Mouse (Mus musculus): ENCODE results near the gene Tns3. TPM values are rescaled to one million over a fixed set of nuclear protein-coding genes. Genes with fewer than 3 reads are reported as not detected.

Gene Tns3
- total and polyA plus RNA-seq, 3 experiments: not detected

- Histone ChIP-seq H3K4me1 (ENCODE audit: control insufficient read depth in 1 of 2, insufficient read depth in 2 of 2, low read length in 2 of 2) (no peaks in the 10 kb centered on the region), H3K9ac (ENCODE audit: control insufficient read depth, low read depth, low read length, poor library complexity, severe bottlenecking) (no peak overlapping the region), H3K79me2 (ENCODE audit: control insufficient read depth, insufficient read depth, low read length, poor library complexity) (no peaks in the 10 kb centered on the region), H3K27me3 (ENCODE audit: control insufficient read depth in 1 of 2, insufficient read depth in 2 of 2, low read length in 2 of 2) (no peaks in the 10 kb centered on the region), H3K27ac (ENCODE audit: control insufficient read depth, low read depth, low read length) (no peak overlapping the region), H3K36me3 (ENCODE audit: control insufficient read depth in 1 of 2, insufficient read depth in 2 of 2, low read length in 2 of 2) (no peaks in the 10 kb centered on the region), H3K9me3 (replicated peaks; ENCODE audit: insufficient read depth, low read length) (no peaks in the 10 kb centered on the region), H3K4me3 (ENCODE audit: control insufficient read depth in 1 of 2, insufficient read depth in 1 of 2, low read depth in 2 of 2, low read length in 2 of 2) (no peak overlapping the region)
- no peak for TF ChIP-seq ZKSCAN1 (IDR thresholded peaks at IDR 0.05; ENCODE audit: low read depth, low read length)
- TF ChIP-seq GABPA (IDR thresholded peaks at IDR 0.05; ENCODE audit: low read depth, low read length): no peak
- TF ChIP-seq TCF12 (IDR thresholded peaks at IDR 0.05; ENCODE audit: low read depth, low read length): no peak
- TF ChIP-seq USF2 (IDR thresholded peaks at IDR 0.05; ENCODE audit: borderline replicate concordance in 1 of 2, insufficient read depth in 1 of 2, low read depth in 1 of 2, low read length in 2 of 2): no peak
- no peak for TF ChIP-seq SIN3A (IDR thresholded peaks at IDR 0.05; ENCODE audit: low read length)
- DNase-seq (ENCODE audit: low read depth, low spot score): no peak
Measured at GRCm38 (mm10) chr11:8467403-8468160, 196.8 kb downstream of the Tns3 start.

- TF ChIP-seq MYC (IDR thresholded peaks at IDR 0.05; ENCODE audit: low read depth, low read length): no peak
- no peak for DNase-seq (ENCODE audit: low read depth, low spot score)
- H3K4me3 ChIP-seq (ENCODE audit: control insufficient read depth in 1 of 2, insufficient read depth in 1 of 2, low read depth in 2 of 2, low read length in 2 of 2): no peak overlapping the region
- H3K36me3 ChIP-seq (ENCODE audit: control insufficient read depth in 1 of 2, insufficient read depth in 2 of 2, low read length in 2 of 2): no peaks in the 10 kb centered on the region
- no peak overlapping the region for H3K9ac ChIP-seq (ENCODE audit: control insufficient read depth, low read depth, low read length, poor library complexity, severe bottlenecking)
- no peaks in the 10 kb centered on the region for H3K27me3 ChIP-seq (ENCODE audit: control insufficient read depth in 1 of 2, insufficient read depth in 2 of 2, low read length in 2 of 2)
- H3K4me1 ChIP-seq (ENCODE audit: control insufficient read depth in 1 of 2, insufficient read depth in 2 of 2, low read length in 2 of 2): no peaks in the 10 kb centered on the region
- H3K27ac ChIP-seq (ENCODE audit: control insufficient read depth, low read depth, low read length): no peak overlapping the region
- H3K9me3 ChIP-seq (replicated peaks; ENCODE audit: insufficient read depth, low read length): no peaks in the 10 kb centered on the region
- H3K79me2 ChIP-seq (ENCODE audit: control insufficient read depth, insufficient read depth, low read length, poor library complexity): no peaks in the 10 kb centered on the region
Measured at GRCm38 (mm10) chr11:8463866-8464265, 200.5 kb downstream of the Tns3 start.

GRCm38 (mm10) chr11:8462827-8463405 lies 201.4 kb downstream of the Tns3 start:
- Histone ChIP-seq H3K9ac (ENCODE audit: control insufficient read depth, low read depth, low read length, poor library complexity, severe bottlenecking) (no peak overlapping the region), H3K36me3 (ENCODE audit: control insufficient read depth in 1 of 2, insufficient read depth in 2 of 2, low read length in 2 of 2) (no peaks in the 10 kb centered on the region), H3K4me1 (ENCODE audit: control insufficient read depth in 1 of 2, insufficient read depth in 2 of 2, low read length in 2 of 2) (no peaks in the 10 kb centered on the region), H3K27me3 (ENCODE audit: control insufficient read depth in 1 of 2, insufficient read depth in 2 of 2, low read length in 2 of 2) (no peaks in the 10 kb centered on the region), H3K79me2 (ENCODE audit: control insufficient read depth, insufficient read depth, low read length, poor library complexity) (no peaks in the 10 kb centered on the region), H3K9me3 (replicated peaks; ENCODE audit: insufficient read depth, low read length) (no peaks in the 10 kb centered on the region), H3K27ac (ENCODE audit: control insufficient read depth, low read depth, low read length) (no peak overlapping the region), H3K4me3 (ENCODE audit: control insufficient read depth in 1 of 2, insufficient read depth in 1 of 2, low read depth in 2 of 2, low read length in 2 of 2) (no peak overlapping the region)
- TF ChIP-seq CHD1 (IDR thresholded peaks at IDR 0.05; ENCODE audit: low read depth, low read length) (no peak), CTCF (IDR thresholded peaks at IDR 0.05 in 2 of 3, conservative IDR thresholded peaks at IDR 0.05 in 1 of 3; ENCODE audit: control insufficient read depth in 1 of 3, insufficient read depth in 1 of 3, low read depth in 2 of 3, low read length in 3 of 3, poor library complexity in 1 of 3, severe bottlenecking in 1 of 3) (no peak), GABPA (IDR thresholded peaks at IDR 0.05; ENCODE audit: low read depth, low read length) (no peak), POLR2AphosphoS5 (IDR thresholded peaks at IDR 0.05; ENCODE audit: borderline replicate concordance, low read depth, low read length) (no peak)
- no peak for DNase-seq (ENCODE audit: low read depth, low spot score)

Measured in MEL (cell line).